Mouse (Mus musculus): ENCODE measurements around the gene Phf21b. TPM values are rescaled to one million over a fixed set of nuclear protein-coding genes. Genes with fewer than 3 reads are reported as not detected.

Gene Phf21b
- polyA plus RNA-seq, 1 experiment: 3.6 TPM

DNA sequence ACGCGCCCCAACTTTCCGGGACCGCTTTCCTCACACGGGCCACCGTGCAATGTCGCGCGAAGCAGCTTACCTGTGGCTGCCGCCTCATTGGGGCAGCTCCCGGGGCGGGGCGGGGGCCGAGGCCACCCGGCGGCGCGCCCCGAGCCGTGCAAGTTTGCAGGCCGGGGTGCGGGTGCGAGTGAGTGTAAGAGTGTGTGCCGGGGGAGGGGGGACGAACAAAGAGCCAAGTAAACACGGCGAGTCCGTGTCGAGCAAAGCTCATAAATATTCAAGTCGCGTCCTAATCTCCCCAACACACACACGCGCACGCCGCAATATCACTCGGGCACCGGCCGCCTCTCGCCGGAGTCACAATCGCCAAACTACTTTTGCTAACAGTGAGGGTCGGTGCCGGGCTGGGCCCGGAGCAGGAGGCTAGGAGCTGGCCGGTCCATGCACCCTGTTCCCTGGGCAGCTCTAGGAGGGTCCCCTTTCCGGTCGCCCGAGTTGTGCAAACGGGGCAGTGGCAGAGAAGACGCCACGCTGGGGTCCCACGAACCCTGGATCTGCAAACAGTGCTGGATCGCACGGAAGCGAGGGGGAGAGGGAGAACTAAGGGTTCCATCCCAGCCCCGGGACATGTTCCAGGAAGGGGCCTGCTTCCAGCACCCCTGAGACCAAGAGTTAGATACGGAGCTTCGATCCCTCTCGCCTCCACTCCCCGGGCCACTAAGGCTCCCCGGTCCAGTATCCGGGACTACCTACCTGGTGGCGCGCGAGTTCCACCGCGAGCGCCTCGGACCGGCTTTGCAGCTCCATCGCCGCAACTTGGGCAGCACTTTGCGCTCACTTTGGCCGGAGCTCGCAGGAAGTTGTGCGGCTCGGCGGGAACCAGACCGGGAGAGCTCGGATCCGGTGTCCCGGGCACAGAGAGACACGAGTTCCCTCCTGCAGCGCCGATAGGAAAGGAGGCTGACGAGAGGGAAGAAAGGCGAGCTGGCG, 638 bp downstream of the Phf21b start:
- TF ChIP-seq POLR2A (IDR thresholded peaks at IDR 0.05; ENCODE audit: low read depth, low read length) (no peak), CTCF (conservative IDR thresholded peaks at IDR 0.05; ENCODE audit: insufficient read depth, insufficient read length, low read depth, low read length) (no peak)
- peak; percentile 56 for DNase-seq
- Histone ChIP-seq H3K27ac (ENCODE audit: insufficient read depth, low read depth, low read length) (no peak overlapping the region), H3K4me1 (ENCODE audit: control insufficient read depth, insufficient read depth, low read length) (no peaks in the 10 kb centered on the region), H3K36me3 (ENCODE audit: control insufficient read depth, insufficient read depth, low read length) (no peaks in the 10 kb centered on the region), H3K27me3 (replicated peaks; ENCODE audit: control insufficient read depth, insufficient read depth, low read length) (no peaks in the 10 kb centered on the region), H3K4me3 (ENCODE audit: insufficient read depth, low read depth, low read length) (peak overlapping the region; percentile 54)
- WGBS: under 1% methylated on average over 88 of the region's 88 CpGs

DNA sequence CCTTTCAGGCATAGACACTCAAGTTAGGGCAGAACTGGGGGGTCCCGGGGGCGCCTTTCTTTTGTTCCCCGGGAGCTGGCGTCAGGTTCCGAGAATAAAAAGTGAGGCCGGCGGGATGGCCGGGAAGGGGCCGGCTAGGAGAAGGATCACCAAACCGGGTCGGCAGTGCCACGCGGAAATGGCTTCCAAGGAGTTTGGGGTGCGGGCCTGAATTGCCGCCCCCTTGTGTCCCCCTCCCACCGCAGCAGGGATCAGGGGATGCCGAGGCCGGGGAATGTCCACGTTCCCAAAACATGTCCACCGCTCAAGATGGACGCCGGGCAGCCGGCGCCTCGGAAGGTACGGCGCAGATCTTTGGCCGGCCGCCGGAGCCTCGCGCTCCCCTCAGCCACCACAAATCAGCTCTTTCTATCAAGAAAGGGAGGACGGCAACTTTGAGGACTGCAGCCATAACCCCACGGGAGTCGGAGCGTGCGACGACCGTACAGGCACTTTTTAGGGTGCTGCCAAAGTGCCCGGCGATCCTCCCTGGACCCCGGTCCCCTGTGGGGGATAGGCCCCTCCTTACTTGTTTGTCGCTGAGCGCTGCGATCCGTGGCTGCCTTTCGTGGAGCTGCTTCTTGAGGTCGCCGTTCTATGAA, 1.6 kb downstream of the Phf21b start:
- Histone ChIP-seq H3K36me3 (ENCODE audit: control insufficient read depth, insufficient read depth, low read length) (no peaks in the 10 kb centered on the region), H3K4me3 (ENCODE audit: insufficient read depth, low read depth, low read length) (peak overlapping the region; percentile 54), H3K27me3 (replicated peaks; ENCODE audit: control insufficient read depth, insufficient read depth, low read length) (no peaks in the 10 kb centered on the region), H3K27ac (ENCODE audit: insufficient read depth, low read depth, low read length) (no peak overlapping the region), H3K4me1 (ENCODE audit: control insufficient read depth, insufficient read depth, low read length) (no peaks in the 10 kb centered on the region)
- TF ChIP-seq CTCF (conservative IDR thresholded peaks at IDR 0.05; ENCODE audit: insufficient read depth, insufficient read length, low read depth, low read length) (no peak), POLR2A (IDR thresholded peaks at IDR 0.05; ENCODE audit: low read depth, low read length) (no peak)
- no peak for DNase-seq
- WGBS: under 1% methylated on average over 49 of the region's 49 CpGs

DNA sequence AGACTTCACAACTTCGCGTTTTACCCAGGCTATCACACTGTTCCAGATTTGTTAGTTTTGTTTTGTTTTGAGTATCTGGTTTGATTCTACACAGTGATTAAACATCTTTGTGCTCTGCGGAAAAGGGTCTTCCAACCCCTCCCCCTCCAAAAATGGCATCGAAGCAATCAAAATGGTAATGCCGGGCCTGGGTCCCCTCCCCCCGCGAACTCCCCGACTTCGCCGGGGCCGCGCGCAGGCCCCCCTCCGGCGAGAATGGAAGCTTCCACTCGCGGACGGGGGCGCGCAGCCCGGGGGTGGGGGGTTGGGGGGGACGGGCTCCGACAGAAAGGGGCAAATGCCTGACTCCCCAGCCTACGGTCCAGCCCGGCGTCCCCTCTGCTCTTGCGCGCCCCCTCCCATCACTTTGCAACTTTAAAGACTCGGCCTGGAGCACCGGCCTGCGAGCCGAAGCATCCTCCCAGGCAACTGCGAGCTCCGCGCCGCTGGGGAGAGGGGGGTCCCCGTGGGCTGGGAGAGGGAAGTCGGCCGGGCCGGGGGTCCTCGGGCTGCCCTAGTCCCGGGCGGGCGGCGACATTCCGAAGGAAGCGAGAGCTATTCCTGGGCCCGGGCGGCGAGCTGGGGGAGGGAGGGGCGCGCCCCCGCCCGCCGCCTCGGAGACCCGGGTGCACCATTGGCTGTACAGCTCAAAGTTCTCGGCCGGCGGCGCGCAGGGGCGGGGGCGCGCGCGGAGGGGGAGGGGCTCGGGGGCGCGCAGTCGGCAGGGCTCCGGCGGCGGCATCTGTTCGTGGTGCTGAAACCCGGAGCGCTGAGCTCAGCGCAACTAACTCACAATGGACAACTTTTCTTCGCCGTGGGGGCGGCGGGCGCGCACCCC, 2.4 kb downstream of the Phf21b start:
- Histone ChIP-seq H3K27me3 (replicated peaks; ENCODE audit: control insufficient read depth, insufficient read depth, low read length) (no peaks in the 10 kb centered on the region), H3K4me3 (ENCODE audit: insufficient read depth, low read depth, low read length) (peak overlapping the region; percentile 54), H3K36me3 (ENCODE audit: control insufficient read depth, insufficient read depth, low read length) (no peaks in the 10 kb centered on the region), H3K27ac (ENCODE audit: insufficient read depth, low read depth, low read length) (peak overlapping the region; percentile 35), H3K4me1 (ENCODE audit: control insufficient read depth, insufficient read depth, low read length) (no peaks in the 10 kb centered on the region)
- 1% methylated on average over 79 of the region's 84 CpGs for WGBS
- peak; percentile 85 for DNase-seq
- TF ChIP-seq CTCF (conservative IDR thresholded peaks at IDR 0.05; ENCODE audit: insufficient read depth, insufficient read length, low read depth, low read length) (no peak), POLR2A (IDR thresholded peaks at IDR 0.05; ENCODE audit: low read depth, low read length) (no peak)

DNA sequence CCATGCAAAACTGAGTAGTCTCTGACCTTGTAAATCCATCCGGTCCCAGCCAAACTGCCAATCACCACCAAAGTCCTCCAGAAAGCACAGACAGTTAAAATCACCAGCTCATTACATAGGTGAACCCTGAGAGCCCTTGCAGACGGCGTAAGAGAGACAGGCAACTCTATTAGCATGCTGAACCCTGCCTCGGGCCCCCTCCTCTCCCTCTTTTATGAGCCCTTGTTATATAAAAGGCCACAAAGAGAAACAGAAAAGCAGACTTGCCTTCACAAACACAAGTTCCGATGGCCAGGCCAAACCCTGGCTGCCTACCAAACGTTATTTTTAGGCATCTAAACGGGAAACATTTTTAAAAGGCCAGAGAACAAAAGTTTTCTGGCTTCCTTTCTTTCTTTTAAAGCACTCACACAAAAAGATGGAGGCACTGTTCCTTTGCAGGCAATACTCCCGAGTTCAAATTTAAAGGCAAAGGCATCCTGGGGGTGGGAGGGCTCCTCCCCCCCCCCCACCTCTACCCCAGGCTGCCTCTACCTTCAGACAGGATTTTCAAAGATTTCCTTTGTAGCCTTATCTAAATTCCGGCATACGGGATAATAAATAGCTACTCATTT, 3.3 kb downstream of the Phf21b start:
- WGBS: 9% methylated on average over 10 of the region's 10 CpGs

DNA sequence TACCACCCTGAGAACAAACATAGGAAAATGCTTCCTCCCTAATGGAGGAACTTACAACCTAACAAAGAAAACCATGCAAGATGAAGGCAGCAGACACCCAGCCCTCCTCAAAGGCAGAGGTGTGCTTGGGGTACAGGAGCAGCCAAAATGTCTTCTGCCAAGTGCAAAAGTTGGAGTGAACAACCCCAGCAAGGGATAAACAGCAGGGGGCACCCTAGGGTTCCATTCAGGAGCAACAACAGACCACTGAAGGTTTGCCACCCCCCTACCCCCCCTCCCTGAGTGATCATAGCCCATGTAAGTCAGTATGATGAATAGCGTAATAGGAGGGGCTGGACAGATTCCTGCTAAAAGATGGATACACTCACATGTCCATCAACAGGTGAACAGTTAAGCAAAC, 5.5 kb downstream of the Phf21b start:
- 100% methylated on average over 1 of the region's 1 CpGs for WGBS
- no peak for DNase-seq
- 0 out of 2 replicates have a peak, but pooled peaks have one; percentile 21 for TF ChIP-seq CTCF (conservative IDR thresholded peaks at IDR 0.05; ENCODE audit: insufficient read depth, insufficient read length, low read depth, low read length)
- TF ChIP-seq POLR2A (IDR thresholded peaks at IDR 0.05; ENCODE audit: low read depth, low read length): no peak

More for the DNA sequence above, 3.3 kb downstream of the Phf21b start:
- DNase-seq: peak; percentile 61
- H3K4me1 ChIP-seq (ENCODE audit: control insufficient read depth, insufficient read depth, low read length): no peaks in the 10 kb centered on the region
- no peaks in the 10 kb centered on the region for H3K27me3 ChIP-seq (replicated peaks; ENCODE audit: control insufficient read depth, insufficient read depth, low read length)
- H3K4me3 ChIP-seq (ENCODE audit: insufficient read depth, low read depth, low read length): no peak overlapping the region
- no peak for TF ChIP-seq CTCF (conservative IDR thresholded peaks at IDR 0.05; ENCODE audit: insufficient read depth, insufficient read length, low read depth, low read length)
- no peak for TF ChIP-seq POLR2A (IDR thresholded peaks at IDR 0.05; ENCODE audit: low read depth, low read length)
- H3K27ac ChIP-seq (ENCODE audit: insufficient read depth, low read depth, low read length): 0 out of 2 replicates have a peak overlapping the region, but pooled peaks have one; percentile 4
- no peaks in the 10 kb centered on the region for H3K36me3 ChIP-seq (ENCODE audit: control insufficient read depth, insufficient read depth, low read length)

DNA sequence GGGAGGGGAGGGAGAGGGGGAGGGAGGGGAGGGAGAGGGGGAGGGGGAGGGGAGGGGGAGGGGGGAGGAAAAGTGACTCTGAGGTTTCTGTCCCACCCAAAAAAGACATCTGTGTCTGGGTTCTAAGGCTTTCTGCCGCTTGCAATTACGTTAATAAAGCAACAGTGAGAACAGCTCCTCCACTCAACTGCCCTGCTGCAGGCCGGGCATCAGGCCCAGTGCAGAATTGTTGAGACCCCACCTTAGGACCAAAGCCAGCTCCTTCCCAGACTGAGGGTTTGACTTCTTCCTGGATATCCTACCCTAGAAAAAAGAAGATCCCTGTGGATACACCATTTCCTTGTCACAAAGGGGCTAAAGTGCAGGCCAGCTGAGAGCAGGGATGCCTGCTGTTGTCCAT, 9.6 kb downstream of the Phf21b start:
- no peak for TF ChIP-seq POLR2A (IDR thresholded peaks at IDR 0.05; ENCODE audit: low read depth, low read length)
- TF ChIP-seq CTCF (conservative IDR thresholded peaks at IDR 0.05; ENCODE audit: insufficient read depth, insufficient read length, low read depth, low read length): no peak
- Histone ChIP-seq H3K27me3 (replicated peaks; ENCODE audit: control insufficient read depth, insufficient read depth, low read length) (no peaks in the 10 kb centered on the region), H3K4me3 (ENCODE audit: insufficient read depth, low read depth, low read length) (no peak overlapping the region), H3K36me3 (ENCODE audit: control insufficient read depth, insufficient read depth, low read length) (no peaks in the 10 kb centered on the region), H3K4me1 (ENCODE audit: control insufficient read depth, insufficient read depth, low read length) (no peaks in the 10 kb centered on the region), H3K27ac (ENCODE audit: insufficient read depth, low read depth, low read length) (no peak overlapping the region)
- no peak for DNase-seq
- WGBS: 67% methylated on average over 3 of the region's 3 CpGs

More for the DNA sequence above, 5.5 kb downstream of the Phf21b start:
- Histone ChIP-seq H3K36me3 (ENCODE audit: control insufficient read depth, insufficient read depth, low read length) (no peaks in the 10 kb centered on the region), H3K27ac (ENCODE audit: insufficient read depth, low read depth, low read length) (no peak overlapping the region), H3K27me3 (replicated peaks; ENCODE audit: control insufficient read depth, insufficient read depth, low read length) (no peaks in the 10 kb centered on the region), H3K4me3 (ENCODE audit: insufficient read depth, low read depth, low read length) (no peak overlapping the region), H3K4me1 (ENCODE audit: control insufficient read depth, insufficient read depth, low read length) (no peaks in the 10 kb centered on the region)

Measured in kidney, adult 2 months (tissue).